Mouse (Mus musculus) regulatory T cell (primary cell): ENCODE measurements around the gene Als2cl.

Experiments
- in situ Hi-C: fragments of 300-600 bp; cut with MboI, MseI; formaldehyde crosslinking; loops from one replicate; pipeline ENCODE4 v1.15.1; 2025; ENCODE audit warnings: high pct_unique_total_duplicates

Gene Als2cl

DNA sequence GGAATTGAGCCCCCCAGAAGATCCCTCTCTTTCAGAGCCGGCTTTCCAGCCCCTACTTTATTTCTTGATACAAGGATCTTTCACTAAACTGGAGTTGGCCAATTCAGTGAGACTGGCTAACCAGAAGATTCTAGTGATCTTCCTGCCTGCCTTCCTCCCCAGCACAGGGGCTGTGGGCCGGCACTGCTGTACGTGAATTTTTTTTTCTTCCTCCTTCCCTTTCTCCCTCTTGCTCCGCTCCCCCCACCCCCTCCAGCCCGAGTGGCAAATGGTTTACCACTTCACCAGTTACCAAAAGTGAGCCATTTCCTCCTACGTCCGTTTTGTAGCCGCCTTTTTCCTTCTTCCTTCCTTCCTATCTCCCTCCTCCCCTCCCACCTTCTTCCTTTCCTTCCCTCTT is 35.8 kb downstream of the Als2cl start:
- in situ Hi-C loops = no loop called here

DNA sequence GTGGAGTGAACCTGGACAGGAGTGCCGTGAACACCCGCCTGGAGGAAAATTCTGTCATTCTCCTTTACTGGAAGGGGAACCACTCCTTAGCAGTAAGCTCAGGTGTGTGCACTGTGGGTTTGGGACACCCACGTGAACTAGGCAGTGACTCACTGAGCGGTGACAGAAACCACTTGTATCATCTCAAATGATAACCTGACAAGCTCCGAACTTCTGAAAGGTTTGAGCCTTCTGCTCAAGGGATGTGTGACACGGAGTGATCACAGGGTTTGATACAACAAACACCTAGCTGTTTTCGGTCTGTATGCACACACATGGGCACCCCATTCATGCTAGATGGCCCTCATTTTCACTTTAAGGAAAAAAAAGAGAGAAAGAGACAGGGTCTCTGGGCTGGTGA is 37.1 kb downstream of the Als2cl start, which contains the start of gene Fam240a:
Fam240a (minus strand) TSS at position 76 of the 400 bp plus-strand sequence.
- in situ Hi-C loops = no loop called here

DNA sequence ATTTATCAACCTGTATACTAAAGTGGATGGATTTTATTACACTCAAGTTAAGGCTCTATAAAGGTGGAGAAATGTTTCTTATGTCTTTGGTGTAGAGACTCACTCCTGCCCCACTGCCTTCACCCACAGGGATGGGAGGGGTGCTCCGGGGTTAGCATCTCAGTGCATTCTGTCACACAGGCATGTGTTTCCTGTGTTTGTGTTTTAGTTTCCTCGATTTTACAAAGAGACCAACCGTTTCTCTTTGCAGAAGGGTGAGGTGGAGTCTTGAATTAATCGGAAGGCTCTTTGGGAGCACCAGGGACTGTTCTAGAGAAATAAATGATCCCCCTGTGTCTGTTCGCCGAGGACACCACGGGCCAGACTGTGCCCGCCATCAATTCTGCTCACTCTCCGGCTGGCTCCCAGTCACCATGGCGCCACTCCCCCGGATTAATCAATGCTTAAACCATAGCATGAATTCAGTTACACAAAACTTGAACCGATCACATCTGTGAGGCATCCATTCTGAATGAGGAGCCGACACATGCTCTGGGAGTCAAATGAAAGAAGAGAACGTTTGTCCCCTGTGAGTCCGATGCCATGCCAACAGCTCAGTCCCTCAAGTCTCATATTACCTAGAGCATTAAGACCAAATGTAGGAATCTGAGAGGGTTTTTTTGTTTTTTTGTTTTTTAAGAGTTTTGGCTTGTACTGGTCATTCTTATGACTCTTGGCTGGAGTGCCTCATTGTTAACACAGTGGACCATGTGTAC is 41.2 kb downstream of the Als2cl start:
- in situ Hi-C loops = no loop called here

DNA sequence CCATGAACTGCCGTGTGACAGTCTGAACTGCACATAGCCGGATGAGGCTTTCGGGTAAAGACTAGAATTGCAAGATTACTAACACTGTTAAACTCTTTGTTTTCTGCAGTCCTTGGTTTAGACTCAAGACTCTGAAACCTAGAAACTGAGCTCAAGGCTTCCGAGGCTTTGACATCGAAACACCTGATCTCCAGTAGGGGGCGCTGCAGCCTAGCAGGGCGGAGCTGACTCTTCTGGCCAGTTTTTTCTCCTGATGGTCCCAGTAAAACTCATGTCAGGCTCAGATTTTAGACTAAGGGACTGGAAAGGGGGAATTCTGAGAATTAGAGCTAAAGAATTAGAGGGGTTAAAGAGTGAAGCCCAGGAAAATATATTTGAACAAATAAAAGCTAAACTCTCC is 43.1 kb downstream of the Als2cl start:
- in situ Hi-C loops = no loop called here

DNA sequence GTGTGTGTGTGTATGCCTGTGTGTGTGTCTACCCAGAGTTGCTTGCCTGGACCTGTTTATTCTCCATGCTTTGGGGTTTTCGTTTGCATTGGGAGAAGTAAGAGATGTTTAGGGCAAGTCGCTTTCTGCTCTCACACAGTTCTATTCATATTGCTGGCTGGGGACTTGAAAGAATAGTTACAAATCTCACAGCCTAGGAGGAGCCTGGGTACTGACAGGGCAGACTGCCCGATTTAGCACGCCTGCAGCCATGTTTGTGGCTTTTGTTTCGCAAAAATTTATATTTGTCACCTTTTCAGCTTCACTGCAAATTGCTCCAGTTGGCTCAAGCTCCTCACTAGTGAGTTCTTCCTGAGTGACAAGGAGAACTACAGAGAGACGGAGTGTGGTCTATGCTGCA is 51.9 kb downstream of the Als2cl start:
- in situ Hi-C loops = no loop called here

DNA sequence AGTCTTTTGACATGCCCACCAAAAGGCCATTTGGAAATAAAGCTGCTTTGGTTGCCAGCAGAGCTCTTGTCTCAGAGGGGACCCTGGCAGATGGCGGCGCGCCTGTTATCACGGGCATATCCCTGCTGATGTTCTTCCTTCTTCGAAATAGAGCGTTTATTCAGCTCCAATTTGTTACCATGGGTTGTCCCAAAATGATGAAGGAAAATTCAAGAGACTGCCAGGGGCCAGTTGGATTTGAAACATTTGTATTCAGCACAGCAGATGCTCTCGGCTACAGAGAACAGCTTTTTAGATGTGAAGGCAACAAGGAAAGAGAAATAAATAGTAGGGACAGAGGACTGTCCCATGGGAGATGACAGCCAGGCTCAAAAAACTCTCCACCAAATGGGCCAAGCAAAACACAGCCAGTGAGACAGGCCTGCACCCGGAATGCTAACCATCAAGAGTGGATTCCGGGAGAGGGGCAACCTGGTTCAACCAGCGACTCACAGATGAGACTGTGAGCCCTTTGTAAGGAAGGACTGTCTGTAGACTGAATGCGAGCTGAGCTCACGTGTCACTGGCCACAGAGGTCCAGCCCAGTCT is 54.3 kb downstream of the Als2cl start:
- in situ Hi-C loops = no loop called here

DNA sequence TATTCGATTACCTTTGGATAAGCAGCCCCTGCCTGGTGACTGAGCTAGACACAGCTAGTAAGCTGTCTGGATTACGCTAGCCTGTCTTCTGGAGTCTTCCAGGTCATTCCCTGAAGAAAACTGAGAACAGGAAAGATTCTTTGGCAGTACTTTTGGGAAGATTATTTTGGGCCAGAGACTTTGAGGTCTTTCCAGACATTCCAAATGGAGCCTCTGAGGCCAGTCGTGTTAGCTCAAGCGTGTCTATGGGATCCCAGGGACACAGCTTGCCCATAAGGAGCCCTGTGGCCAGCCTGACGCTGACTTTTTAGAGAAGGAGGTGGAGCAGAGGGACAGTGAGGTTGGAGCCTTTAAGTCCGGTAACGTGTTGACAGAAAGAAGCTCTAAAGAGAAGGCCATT is 56.3 kb downstream of the Als2cl start:
- in situ Hi-C loops = no loop called here

DNA sequence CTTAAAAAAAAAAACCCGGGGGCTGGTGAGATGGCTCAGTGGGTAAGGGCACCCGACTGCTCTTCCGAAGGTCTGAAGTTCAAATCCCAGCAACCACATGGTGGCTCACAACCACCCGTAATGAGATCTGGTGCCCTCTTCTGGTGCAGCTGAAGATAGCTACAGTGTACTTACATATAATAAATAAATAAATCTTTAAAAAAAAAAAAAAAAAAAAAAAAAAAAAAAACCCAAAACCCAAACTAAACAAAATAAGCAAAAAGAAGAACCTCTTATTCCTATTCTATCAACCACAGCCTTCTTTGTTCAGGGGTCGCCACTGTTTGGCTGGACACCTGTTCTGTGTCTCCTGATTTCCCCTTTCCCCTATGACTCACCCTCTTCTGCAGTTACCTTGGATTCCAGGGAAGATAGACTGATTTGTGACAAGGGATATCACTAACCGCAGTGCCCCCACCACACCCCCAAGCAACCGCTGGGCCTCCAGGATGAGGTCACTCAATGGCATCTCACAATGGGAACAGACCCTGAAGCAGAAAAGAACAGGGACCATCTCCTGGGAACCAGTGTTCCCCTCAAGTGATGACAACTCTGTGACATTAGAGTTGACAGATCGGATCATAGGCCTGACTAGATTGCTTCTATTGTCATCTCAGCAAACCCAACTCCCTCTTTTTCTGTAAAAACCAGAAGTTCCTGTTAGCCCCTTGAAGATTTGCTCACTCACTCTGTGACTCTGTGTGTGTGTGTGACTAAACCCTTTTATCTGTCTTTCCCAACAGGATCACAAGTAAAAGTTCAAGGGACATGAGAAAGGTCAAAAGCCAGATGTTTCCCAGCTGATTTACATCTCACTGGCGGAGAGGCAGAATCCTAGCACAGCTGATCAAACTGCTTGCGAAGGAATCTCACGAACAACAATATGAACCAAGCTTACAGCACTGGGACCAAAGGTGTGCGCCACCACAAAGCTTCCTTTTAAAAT is 58.1 kb downstream of the Als2cl start:
- in situ Hi-C loops = no loop called here

DNA sequence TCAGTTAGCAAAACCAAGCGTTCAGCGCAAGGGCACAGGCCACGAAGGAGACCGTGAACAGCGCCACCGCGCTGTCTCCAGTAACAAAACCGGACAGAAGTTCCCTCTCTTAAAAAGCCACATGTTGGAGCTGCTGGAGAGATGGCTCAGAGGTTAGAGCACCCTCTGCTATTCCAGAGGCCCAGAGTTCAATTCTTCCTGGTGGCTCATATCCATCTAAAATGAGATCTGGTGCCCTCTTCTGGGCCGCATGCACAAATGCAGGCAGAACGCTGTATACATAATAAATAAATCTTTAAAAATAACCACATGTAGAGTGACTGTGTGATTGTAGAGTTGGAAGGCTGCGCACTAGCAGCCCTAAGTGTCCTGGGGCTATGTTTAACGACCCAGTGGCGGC is 64.6 kb downstream of the Als2cl start:
- in situ Hi-C loops = no loop called here

DNA sequence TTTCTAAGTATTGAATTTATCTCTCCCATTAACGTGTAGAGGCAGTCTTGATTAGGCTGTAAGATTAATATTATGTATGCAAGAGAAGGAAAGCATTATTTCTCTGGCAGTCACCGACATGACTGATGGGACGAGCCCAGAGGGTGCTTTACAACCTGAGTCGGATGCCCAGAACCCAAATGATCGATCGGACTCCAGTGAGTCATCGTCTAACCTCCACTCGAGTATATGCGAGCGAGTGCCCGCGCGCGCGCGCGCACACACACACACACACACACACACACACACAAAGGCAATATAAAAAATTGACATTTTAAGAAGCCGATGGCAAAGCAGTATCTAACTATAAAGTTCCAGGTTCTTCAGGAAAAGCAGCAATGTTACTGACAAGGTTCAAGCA is 65.7 kb downstream of the Als2cl start:
- in situ Hi-C loops = no loop called here

DNA sequence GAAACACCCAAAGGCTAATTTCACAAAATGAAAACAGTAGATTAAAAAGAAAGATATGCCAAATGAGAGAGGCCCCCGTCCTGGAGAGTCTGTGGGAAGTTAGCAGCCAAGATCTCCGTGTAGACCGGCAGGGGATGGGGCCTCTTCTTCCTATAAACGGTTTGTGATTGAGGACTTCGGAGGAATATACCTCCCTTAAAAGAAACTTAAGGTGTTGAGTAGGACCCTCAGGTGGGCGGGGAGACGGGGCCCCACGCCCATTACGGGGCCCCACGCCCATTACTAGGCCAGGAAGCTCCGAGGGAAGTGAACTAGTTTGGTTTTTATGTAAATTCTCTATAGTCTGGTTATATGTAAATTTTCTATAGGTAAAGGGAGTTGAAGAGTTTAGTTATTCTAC is 66.3 kb downstream of the Als2cl start, which contains the start of gene Tdgf1:
Tdgf1 (minus strand) TSS at position 233 of the 400 bp plus-strand sequence.
- in situ Hi-C loops = no loop called here

DNA sequence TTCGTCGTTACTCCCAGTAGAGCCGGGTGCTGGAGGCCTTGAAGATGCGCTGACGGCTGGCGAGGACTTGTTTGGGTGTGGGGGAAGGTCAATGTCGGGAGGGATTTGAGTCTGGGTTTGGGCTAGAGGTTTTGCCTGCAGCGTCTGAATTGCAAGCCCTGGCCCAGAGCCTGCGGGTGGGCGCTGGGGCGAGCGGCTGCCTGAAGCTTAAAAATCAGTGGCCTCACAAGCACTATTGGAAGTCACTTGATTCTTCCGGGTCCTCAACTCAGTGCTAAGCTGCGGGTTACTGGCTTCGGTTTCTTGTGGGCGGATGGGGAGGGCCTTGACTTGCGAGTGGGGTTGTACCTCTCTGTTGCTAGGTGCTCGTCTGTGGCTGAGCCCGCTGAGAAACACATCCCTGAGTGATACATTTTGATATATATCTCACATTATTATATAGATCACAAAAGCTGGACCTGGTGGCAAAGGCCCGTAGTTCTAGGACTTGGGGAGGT is 66.9 kb downstream of the Als2cl start:
- in situ Hi-C loops = no loop called here

DNA sequence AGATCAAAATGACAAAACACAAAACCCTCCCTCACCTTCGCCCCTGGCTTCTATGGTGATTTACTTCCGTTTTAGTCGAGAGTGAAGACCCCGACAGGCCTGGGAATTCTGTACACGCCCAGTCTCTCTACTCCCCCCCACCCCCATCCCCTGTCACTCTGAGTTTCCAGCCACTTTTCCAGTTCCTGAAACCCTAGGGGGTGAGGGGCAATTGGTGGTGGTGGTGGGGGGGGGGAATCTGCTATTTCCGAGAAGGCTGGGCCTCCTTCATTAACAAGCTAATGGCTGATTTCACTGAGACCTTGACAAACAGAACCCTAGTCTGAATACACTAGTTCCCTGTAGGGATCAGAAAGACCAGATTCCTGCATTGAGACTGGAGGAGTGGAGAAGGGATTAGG is 67.6 kb downstream of the Als2cl start:
- in situ Hi-C loops = no loop called here

DNA sequence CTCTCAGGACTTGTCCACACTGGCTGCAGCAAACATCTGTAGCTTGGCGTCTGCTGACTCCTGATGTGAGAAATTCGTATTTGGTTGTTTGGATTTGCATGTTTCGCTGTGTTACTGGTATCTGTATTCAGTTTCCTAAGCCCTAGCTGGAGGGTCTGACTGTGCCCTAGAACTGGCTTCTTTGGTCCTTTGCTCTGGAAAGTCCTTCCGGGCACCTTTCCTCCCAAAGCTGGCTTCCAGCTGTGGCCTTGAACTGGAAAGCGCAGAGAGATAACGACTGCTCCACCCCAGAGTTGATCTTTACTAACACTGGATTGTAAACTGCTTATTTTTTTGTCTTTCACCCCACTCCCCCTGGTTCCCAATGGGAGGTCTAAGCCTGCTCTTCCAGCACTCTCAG is 68.2 kb downstream of the Als2cl start:
- in situ Hi-C loops = no loop called here

DNA sequence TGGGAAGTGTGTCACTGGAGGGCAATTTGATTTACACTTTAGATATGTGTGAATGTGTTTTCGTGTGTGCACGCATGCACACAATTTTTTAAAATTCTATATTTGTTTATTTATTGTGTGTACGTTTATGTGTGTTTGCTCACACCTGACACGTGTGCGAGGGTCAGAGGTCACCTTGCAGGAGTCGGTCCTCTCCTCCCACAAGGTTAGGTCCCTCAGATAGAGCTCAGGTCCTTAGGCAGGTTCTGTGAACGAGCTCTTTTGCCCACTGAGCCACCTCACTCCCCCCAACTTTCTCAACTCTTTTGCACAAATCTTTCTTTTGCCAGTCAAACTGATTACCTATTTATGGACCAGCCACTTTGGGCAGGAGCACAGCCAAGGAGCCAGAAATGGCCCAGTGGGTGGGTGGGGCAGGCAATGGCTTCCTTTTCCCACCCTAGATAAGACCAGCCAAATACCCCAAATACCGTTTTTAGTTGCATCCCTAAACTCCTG is 69.2 kb downstream of the Als2cl start:
- in situ Hi-C loops = no loop called here

DNA sequence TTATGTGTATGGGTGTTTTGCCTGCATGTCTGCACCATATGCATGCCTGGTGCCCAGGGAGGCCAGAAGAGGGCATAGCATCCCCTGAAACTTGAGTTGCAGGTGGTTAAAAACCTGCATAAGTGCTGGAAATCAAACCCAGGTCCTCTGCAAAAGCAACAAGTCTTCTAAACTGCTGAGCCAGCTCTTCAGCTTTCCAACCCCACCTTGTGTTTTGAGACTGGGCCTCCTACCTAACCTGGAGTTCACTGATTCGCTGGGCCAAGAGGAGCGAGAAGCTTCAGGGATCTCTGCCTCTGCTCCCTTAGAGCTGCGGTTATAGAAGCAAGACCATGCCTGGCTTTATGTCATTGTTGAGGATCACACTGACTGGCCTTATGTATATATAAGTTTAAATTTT is 70.4 kb downstream of the Als2cl start:
- in situ Hi-C loops = no loop called here
